Mouse (Mus musculus): ENCODE results near the gene Jade1. TPM values are rescaled to one million over a fixed set of nuclear protein-coding genes. Genes with fewer than 3 reads are reported as not detected.

Gene Jade1
- total RNA-seq, 2 experiments from 2014 or later: 26.0 to 31.1 TPM

Other genes starting within 250 kb of the Jade1 start
- gene Sclt1, start 186.8 kb downstream of the Jade1 start, total RNA-seq (2021): 1 to 10 TPM; 5.7 to 8.8 TPM
- 1 to 10 TPM; 3.4 to 3.5 TPM for gene D3Ertd751e, start 186.9 kb downstream of the Jade1 start, total RNA-seq (2021)